Mouse (Mus musculus) stomach, postnatal 0 days (tissue): Measurements from ENCODE around the gene Apbb2.

ENCODE experiments used
- CTCF ChIP-seq: IDR thresholded peaks from 2 replicates; pipeline ENCODE4 v1.5.1; 2016; ENCODE audit warnings: antibody characterized with exemption, low read depth, mild to moderate bottlenecking, moderate library complexity
- EP300 ChIP-seq: optimal IDR thresholded peaks from 2 replicates; pipeline ENCODE3; 2016; ENCODE audit warnings: antibody characterized with exemption

- no peak for TF ChIP-seq CTCF
- TF ChIP-seq EP300 = no peak
Observed at GRCm38 (mm10) chr5:66572086-66572855, 46.3 kb downstream of the Apbb2 start.
